10 mouse cellular contexts compared by ENCODE assay signal in genomic region chr5:91074450-91074950, GRCm38 (mm10). TPM values are rescaled to one million over a fixed set of nuclear protein-coding genes. Genes with fewer than 3 reads are reported as not detected.
DNase-seq lines count a peak whose midpoint lies in the region; ATAC-seq and TF ChIP-seq lines count a peak whose summit lies in the region.
"Had no signal": no experiment of that assay in that cellular context is flagged by ENCODE, and none has a peak within 500 bp of the region (broad histone marks: within the 10 kb centered on the region; RNA-seq: fewer than 3 reads in every experiment).

TSS of gene Ereg (plus strand) at chr5:91074622.

- H3K9me3 ChIP-seq in neural tube, embryonic 13.5 days: no peaks in the 10 kb centered on the region

- H3K79me2 ChIP-seq in heart, adult 2 months (replicated peaks; ENCODE audit: control insufficient read depth, insufficient read depth, low read length): no peaks in the 10 kb centered on the region

- peak; percentile 4 to 18 for DNase-seq in heart, adult 2 months
- no peak for DNase-seq in heart, postnatal 25 days (ENCODE audit: low spot score)
- no peak for DNase-seq in Patski (ENCODE audit: low read depth, low spot score)
- DNase-seq in liver: peak; percentile 23
- no peak for DNase-seq in gastrocnemius, adult 18-20 months (ENCODE audit: low spot score)
- DNase-seq in gastrocnemius, adult 8-10 months (ENCODE audit: low spot score in 2 of 2): no peak

- in situ Hi-C loops in Patski (cut with MboI; ENCODE audit: low pct_unique_long_range_greater_than_20kb): no loop called here

- TF ChIP-seq CTCF in heart, adult 2 months (IDR thresholded peaks at IDR 0.05): no peak
- TF ChIP-seq CTCF in Patski (IDR thresholded peaks at IDR 0.05): peak; percentile 44

- no peak within 1 kb of the TSS for H3K4me3 ChIP-seq in heart, adult 2 months
- peak within 1 kb of the TSS; percentile 32 for H3K4me3 ChIP-seq in neural tube, embryonic 13.5 days
- H3K4me3 ChIP-seq: left cerebral cortex, adult 2 months had no signal

- 2% methylated on average over 25 of the region's 25 CpGs for WGBS in heart, adult 2 months
- 2% methylated on average over 25 of the region's 25 CpGs for WGBS in neural tube, embryonic 13.5 days

- intact Hi-C loops in heart, adult 2 months (cut with DNase I): no loop called here
- intact Hi-C loops in heart, postnatal 25 days (cut with DNase I): no loop called here

- no peak for TF ChIP-seq EP300 in heart, adult 2 months (IDR thresholded peaks at IDR 0.05; ENCODE audit: insufficient read depth, low read depth, low read length)

- H3K9ac ChIP-seq in heart, adult 2 months (ENCODE audit: low read depth, low read length): no peak within 1 kb of the TSS
- peak within 1 kb of the TSS; percentile 49 for H3K9ac ChIP-seq in neural tube, embryonic 13.5 days

- no peaks in the 10 kb centered on the region for H3K36me3 ChIP-seq in heart, adult 2 months (ENCODE audit: control insufficient read depth, insufficient read depth, low read length)
- no peaks in the 10 kb centered on the region for H3K36me3 ChIP-seq in neural tube, embryonic 13.5 days

- no peaks in the 10 kb centered on the region for H3K4me1 ChIP-seq in heart, adult 2 months (ENCODE audit: control insufficient read depth, insufficient read depth, low read length)
- H3K4me1 ChIP-seq in neural tube, embryonic 13.5 days (replicated peaks): peaks cover 10% of the 10 kb centered on the region

- no peak for TF ChIP-seq POLR2A in heart, adult 2 months (IDR thresholded peaks at IDR 0.05; ENCODE audit: insufficient read depth, low read depth, low read length)

- peak; percentile 64 for ATAC-seq in Patski
- ATAC-seq in granulocyte monocyte progenitor cell, adult 5-6 weeks (replicated peaks; ENCODE audit: poor library complexity, severe bottlenecking): peak; percentile 22; the same call in 1 of the 2 replicates
- ATAC-seq in neural tube, embryonic 13.5 days (ENCODE audit: low read depth): peak; percentile 59

- peak within 1 kb of the TSS; percentile 56 for H3K4me2 ChIP-seq in neural tube, embryonic 13.5 days

- POLR2A ChIA-PET in Patski (lab: Charles Lee): interaction anchor here (0.9 kb wide), 1 partner anchor 10 kb away, joined by 3 read pairs; no protein-coding TSS in a partner anchor

- H3K27ac ChIP-seq in heart, adult 2 months: no peak within 1 kb of the TSS
- H3K27ac ChIP-seq in neural tube, embryonic 13.5 days (replicated peaks): no peak within 1 kb of the TSS
- H3K27ac ChIP-seq: left cerebral cortex, adult 2 months had no signal

- CTCF ChIA-PET in Patski (lab: Charles Lee): interaction anchor here (1.0 to 1.9 kb wide), 5 partner anchors 35 to 233 kb away, joined by 3 to 9 read pairs (median 6); no protein-coding TSS in a partner anchor

- no peaks in the 10 kb centered on the region; the same call in 1 of the 2 replicates for H3K27me3 ChIP-seq in heart, adult 2 months (ENCODE audit: control insufficient read depth, insufficient read depth, low read length)
- no peaks in the 10 kb centered on the region for H3K27me3 ChIP-seq in Patski
- H3K27me3 ChIP-seq in neural tube, embryonic 13.5 days: peaks cover 24% of the 10 kb centered on the region
- H3K27me3 ChIP-seq: CH12.LX had no signal

RNA-seq across cellular contexts. Expression of gene Ereg, which starts in this region (rescaled TPM):
- total RNA-seq in heart, adult 2 months (2021): under 1 TPM; 0.07 to 0.08 TPM
- polyA plus RNA-seq in heart, adult 2 months (2012; rRNA removed): 0.04 and 0.06 TPM in 2 replicates
- under 1 TPM in 1 of 2 experiments, not detected in 1; 0.06 TPM for total RNA-seq in heart, postnatal 25 days (2021)
- 1.6 TPM for polyA plus RNA-seq in Patski (2021)
- not detected in 2 replicates for total RNA-seq in granulocyte monocyte progenitor cell, adult 5-6 weeks (2014; fragmentation: Nextera tagmentation)
- total RNA-seq in granulocyte monocyte progenitor cell, adult 5-6 weeks (2017): not detected in 2 replicates
- not detected in 2 replicates for polyA plus RNA-seq in neural tube, embryonic 13.5 days (2015; fragmentation: Nextera tagmentation; extraction: Ambion mirVana)
- total RNA-seq in gastrocnemius, adult 18-20 months (2021): not detected
- total RNA-seq in gastrocnemius, adult 8-10 months (2022): not detected
- total RNA-seq: CH12.LX; left cerebral cortex, adult 2 months had no signal

Comparison
In these comparisons a context has a peak if more than half of its experiments do, and no peak if none do; other contexts are left out.
1. Peak in DNase-seq in heart, adult 2 months; RNA of the gene not detected or under 1 TPM.
2. Peak in ATAC-seq in granulocyte monocyte progenitor cell, adult 5-6 weeks; RNA of the gene not detected or under 1 TPM.
3. Peak in ATAC-seq, H3K4me3 ChIP-seq, H3K9ac ChIP-seq and H3K4me2 ChIP-seq in neural tube, embryonic 13.5 days; RNA of the gene not detected or under 1 TPM.